Mouse (Mus musculus): ENCODE data around the gene Tango2. TPM values are rescaled to one million over a fixed set of nuclear protein-coding genes. Genes with fewer than 3 reads are reported as not detected.

The Tango2 gene
- polyA plus RNA-seq, 1 experiment from 2014 or later: 50.3 TPM

DNA sequence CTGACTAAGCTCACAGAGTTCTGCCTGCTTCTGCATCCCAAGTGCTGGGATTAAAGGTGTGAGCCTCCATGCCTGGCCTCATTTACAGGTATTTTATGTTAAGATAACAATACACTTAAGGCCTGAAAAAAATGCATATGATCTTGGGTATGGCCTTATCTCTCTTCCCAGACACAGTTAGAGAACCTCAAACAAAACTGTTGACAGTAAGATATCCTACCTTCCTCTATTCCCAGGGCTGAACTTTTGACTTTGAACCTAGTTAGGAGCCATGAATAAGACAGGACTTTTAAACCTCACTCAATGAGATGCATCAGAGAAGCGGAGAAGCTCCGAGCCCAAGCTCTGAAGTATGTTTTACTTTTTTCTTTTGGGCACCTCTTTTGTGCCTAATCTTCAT lies 5.8 kb downstream of the Tango2 start:
- Histone ChIP-seq H3K27me3 (replicated peaks) (no peaks in the 10 kb centered on the region), H3K9ac (no peak overlapping the region), H3K27ac (ENCODE audit: poor library complexity, severe bottlenecking) (no peak overlapping the region), H3K4me3 (no peak overlapping the region), H3K9me3 (replicated peaks) (no peaks in the 10 kb centered on the region), H3K36me3 (peaks cover 13% of the 10 kb centered on the region), H3K4me1 (replicated peaks) (peaks cover 46% of the 10 kb centered on the region), H3K4me2 (no peak overlapping the region; the same call in 1 of the 2 replicates)
- ATAC-seq (ENCODE audit: insufficient number of reproducible peaks, low FRiP score): no peak
- WGBS: 74% methylated on average over 2 of the region's 2 CpGs

DNA sequence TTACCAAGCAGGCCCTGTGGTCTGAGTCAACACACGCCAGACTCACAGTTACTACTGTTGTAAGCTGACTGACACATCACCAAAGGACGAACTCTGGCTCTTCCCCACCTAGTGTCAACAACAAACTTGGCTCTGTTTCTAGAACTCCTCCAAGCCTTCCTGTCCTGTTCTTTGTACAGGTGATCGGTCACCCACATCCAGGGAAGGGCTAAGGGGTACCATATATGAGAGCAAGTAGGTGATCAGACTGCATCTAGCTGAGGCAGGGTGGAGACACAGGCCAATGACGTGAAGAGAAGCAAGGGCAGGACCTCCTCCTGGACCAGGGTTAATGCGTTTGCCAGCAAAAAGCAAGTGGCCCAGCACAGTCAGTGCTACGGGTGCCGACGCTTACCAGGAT lies 6.3 kb downstream of the Tango2 start:
- ATAC-seq (ENCODE audit: insufficient number of reproducible peaks, low FRiP score): no peak
- Histone ChIP-seq H3K27ac (ENCODE audit: poor library complexity, severe bottlenecking) (no peak overlapping the region), H3K36me3 (peaks cover 13% of the 10 kb centered on the region), H3K9ac (no peak overlapping the region), H3K27me3 (replicated peaks) (no peaks in the 10 kb centered on the region), H3K4me1 (replicated peaks) (peaks cover 47% of the 10 kb centered on the region), H3K4me3 (no peak overlapping the region), H3K9me3 (replicated peaks) (no peaks in the 10 kb centered on the region), H3K4me2 (no peak overlapping the region)
- 79% methylated on average over 8 of the region's 8 CpGs for WGBS

- WGBS: 58% methylated on average over 1 of the region's 1 CpGs
- H3K27ac ChIP-seq (ENCODE audit: poor library complexity, severe bottlenecking): no peak overlapping the region
- H3K27me3 ChIP-seq (replicated peaks): no peaks in the 10 kb centered on the region
- no peaks in the 10 kb centered on the region for H3K9me3 ChIP-seq (replicated peaks)
- peaks cover 13% of the 10 kb centered on the region for H3K36me3 ChIP-seq
- no peak overlapping the region for H3K4me3 ChIP-seq
- H3K4me1 ChIP-seq (replicated peaks): peaks cover 43% of the 10 kb centered on the region
- H3K4me2 ChIP-seq: no peak overlapping the region
- H3K9ac ChIP-seq: no peak overlapping the region
- ATAC-seq (ENCODE audit: insufficient number of reproducible peaks, low FRiP score): no peak
Observed at GRCm38 (mm10) chr16:18339866-18340265, 8.0 kb downstream of the Tango2 start.

DNA sequence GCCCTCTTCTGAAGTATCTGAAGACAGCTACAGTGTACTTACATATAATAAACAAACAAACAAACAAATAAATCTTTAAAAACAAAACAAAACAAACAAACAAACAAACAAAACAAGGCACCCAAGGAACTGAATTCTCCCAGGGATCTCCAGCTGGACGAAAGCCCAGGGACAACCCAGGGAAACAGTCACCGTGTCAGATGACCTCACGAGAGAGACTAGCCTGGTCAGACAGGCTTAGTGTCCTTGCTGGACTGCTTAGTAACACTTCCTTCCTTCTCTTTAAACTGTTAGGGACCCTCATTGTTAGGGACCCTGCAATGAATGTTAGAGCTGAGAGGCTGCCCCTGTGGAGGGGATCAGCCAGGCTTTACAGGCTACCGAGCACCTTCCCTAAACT lies 10.6 kb downstream of the Tango2 start:
- peaks cover 36% of the 10 kb centered on the region for H3K4me1 ChIP-seq (replicated peaks)
- no peaks in the 10 kb centered on the region for H3K9me3 ChIP-seq (replicated peaks)

GRCm38 (mm10) chr16:18335981-18336380 lies 11.9 kb downstream of the Tango2 start:
- no peak overlapping the region for H3K4me2 ChIP-seq
- H3K27ac ChIP-seq (ENCODE audit: poor library complexity, severe bottlenecking): no peak overlapping the region
- 89% methylated on average over 3 of the region's 3 CpGs for WGBS
- H3K4me3 ChIP-seq: no peak overlapping the region
- H3K9me3 ChIP-seq (replicated peaks): no peaks in the 10 kb centered on the region
- H3K4me1 ChIP-seq (replicated peaks): peaks cover 25% of the 10 kb centered on the region
- H3K27me3 ChIP-seq (replicated peaks): no peaks in the 10 kb centered on the region
- no peak overlapping the region for H3K9ac ChIP-seq
- peaks cover 13% of the 10 kb centered on the region for H3K36me3 ChIP-seq
- ATAC-seq (ENCODE audit: insufficient number of reproducible peaks, low FRiP score): no peak

More for the DNA sequence above, 10.6 kb downstream of the Tango2 start:
- no peak for ATAC-seq (ENCODE audit: insufficient number of reproducible peaks, low FRiP score)
- Histone ChIP-seq H3K27ac (ENCODE audit: poor library complexity, severe bottlenecking) (no peak overlapping the region), H3K27me3 (replicated peaks) (no peaks in the 10 kb centered on the region), H3K4me2 (no peak overlapping the region), H3K36me3 (peaks cover 13% of the 10 kb centered on the region), H3K4me3 (no peak overlapping the region), H3K9ac (no peak overlapping the region)
- WGBS: 76% methylated on average over 4 of the region's 4 CpGs

DNA sequence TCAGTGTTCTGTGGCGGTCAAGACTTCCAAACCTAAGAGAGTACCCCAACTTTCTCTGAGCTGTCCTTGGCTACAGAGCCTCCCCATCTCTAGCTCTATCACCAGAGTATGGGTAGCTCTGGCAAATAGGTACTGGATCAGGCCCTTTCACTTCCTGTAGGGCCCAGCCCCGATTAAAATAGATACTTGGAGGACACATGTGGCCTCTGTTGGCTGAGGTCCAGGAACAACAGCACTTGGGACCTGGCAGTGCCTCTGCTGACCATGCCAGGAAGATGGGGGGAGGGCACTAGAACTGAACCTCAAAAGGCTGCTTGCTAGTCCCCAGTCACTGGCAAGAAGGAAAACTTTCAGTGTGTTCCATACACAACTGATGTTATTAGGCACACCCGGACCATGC lies 13.9 kb downstream of the Tango2 start:
- H3K9ac ChIP-seq: no peak overlapping the region
- no peaks in the 10 kb centered on the region for H3K27me3 ChIP-seq (replicated peaks)
- 69% methylated on average over 3 of the region's 3 CpGs for WGBS
- peak overlapping the region; percentile 37; the same call in 1 of the 2 replicates for H3K27ac ChIP-seq (ENCODE audit: poor library complexity, severe bottlenecking)
- peaks cover 30% of the 10 kb centered on the region for H3K4me1 ChIP-seq (replicated peaks)
- no peak overlapping the region for H3K4me3 ChIP-seq
- H3K4me2 ChIP-seq: no peak overlapping the region
- peaks cover 13% of the 10 kb centered on the region for H3K36me3 ChIP-seq
- no peaks in the 10 kb centered on the region for H3K9me3 ChIP-seq (replicated peaks)
- ATAC-seq (ENCODE audit: insufficient number of reproducible peaks, low FRiP score): peak; percentile 9; the same call in 1 of the 2 replicates

DNA sequence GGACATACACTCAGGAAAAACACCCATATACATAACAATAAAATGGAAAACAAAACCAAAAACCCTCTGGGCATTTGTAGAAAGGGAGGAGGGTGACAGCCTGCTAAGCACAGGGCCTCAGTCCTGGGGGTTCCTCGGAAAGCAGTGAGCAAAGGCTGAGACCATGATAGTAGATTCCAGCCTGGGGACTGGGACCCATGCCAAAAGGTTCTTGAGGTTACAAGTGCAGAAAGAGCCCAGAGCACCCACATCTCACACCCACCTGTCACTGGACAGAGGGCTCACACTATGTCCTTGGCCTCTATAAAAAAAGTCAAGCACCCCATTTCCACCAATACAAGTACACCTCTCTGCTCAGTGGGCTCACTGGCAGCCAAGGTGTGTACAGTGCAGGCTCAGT lies 19.4 kb downstream of the Tango2 start:
- peak overlapping the region; percentile 17; the same call in 1 of the 2 replicates for H3K27ac ChIP-seq (ENCODE audit: poor library complexity, severe bottlenecking)
- no peak overlapping the region for H3K9ac ChIP-seq
- no peaks in the 10 kb centered on the region for H3K27me3 ChIP-seq (replicated peaks)
- no peaks in the 10 kb centered on the region for H3K9me3 ChIP-seq (replicated peaks)
- no peak overlapping the region for H3K4me2 ChIP-seq
- H3K4me3 ChIP-seq: no peak overlapping the region
- H3K4me1 ChIP-seq (replicated peaks): peaks cover 22% of the 10 kb centered on the region
- 60% methylated on average over 1 of the region's 1 CpGs for WGBS
- no peak for ATAC-seq (ENCODE audit: insufficient number of reproducible peaks, low FRiP score)
- peaks cover 15% of the 10 kb centered on the region; the same call in 1 of the 2 replicates for H3K36me3 ChIP-seq

DNA sequence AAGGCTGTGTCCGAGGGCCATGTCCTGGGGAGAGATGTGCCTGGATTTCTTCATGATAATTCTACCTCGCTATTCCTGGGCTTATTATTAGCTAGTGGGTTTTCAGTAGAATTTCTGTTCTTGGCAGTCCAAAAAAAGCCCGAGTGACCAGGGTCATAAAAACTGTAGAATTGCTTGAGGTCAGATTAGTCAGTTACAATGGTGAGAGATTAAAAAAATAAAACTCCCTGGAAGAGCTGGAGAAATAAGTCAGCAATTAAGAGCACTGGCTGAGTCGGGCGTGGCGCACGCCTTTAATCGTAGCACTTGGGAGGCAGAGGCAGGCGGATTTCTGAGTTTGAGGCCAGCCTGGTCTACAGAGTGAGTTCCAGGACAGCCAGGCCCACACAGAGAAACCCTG lies 20.0 kb downstream of the Tango2 start:
- no peak for ATAC-seq (ENCODE audit: insufficient number of reproducible peaks, low FRiP score)
- H3K4me1 ChIP-seq (replicated peaks): peaks cover 22% of the 10 kb centered on the region
- H3K36me3 ChIP-seq: peaks cover 17% of the 10 kb centered on the region; the same call in 1 of the 2 replicates
- no peak overlapping the region for H3K27ac ChIP-seq (ENCODE audit: poor library complexity, severe bottlenecking)
- 94% methylated on average over 9 of the region's 9 CpGs for WGBS
- no peak overlapping the region for H3K4me2 ChIP-seq
- H3K4me3 ChIP-seq: no peak overlapping the region
- no peaks in the 10 kb centered on the region for H3K27me3 ChIP-seq (replicated peaks)
- H3K9ac ChIP-seq: no peak overlapping the region
- no peaks in the 10 kb centered on the region for H3K9me3 ChIP-seq (replicated peaks)

DNA sequence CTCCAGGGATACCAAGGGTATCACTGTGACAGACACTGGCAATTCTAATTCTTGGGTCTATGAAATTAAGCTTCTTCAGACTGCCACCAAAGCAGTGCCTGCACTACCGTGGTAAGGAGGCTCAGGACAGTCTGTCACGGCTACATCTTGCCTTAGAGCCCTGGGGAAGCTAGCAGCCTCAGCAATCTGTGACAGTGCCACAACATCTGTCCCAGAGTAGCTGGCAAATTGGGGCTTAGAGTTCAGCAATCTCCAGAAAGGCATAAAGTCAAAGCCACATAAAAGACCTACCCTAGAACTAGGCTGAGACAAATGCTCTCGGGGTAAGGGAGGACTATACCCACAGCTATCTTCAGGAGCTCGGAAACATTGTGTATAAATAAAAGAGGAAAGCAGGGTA lies 22.2 kb downstream of the Tango2 start:
- H3K9ac ChIP-seq: no peak overlapping the region
- no peak overlapping the region for H3K27ac ChIP-seq (ENCODE audit: poor library complexity, severe bottlenecking)
- no peak overlapping the region for H3K4me3 ChIP-seq
- H3K4me1 ChIP-seq (replicated peaks): peaks cover 22% of the 10 kb centered on the region
- 67% methylated on average over 4 of the region's 4 CpGs for WGBS
- peaks cover 25% of the 10 kb centered on the region for H3K36me3 ChIP-seq
- H3K27me3 ChIP-seq (replicated peaks): no peaks in the 10 kb centered on the region
- H3K4me2 ChIP-seq: no peak overlapping the region
- no peak for ATAC-seq (ENCODE audit: insufficient number of reproducible peaks, low FRiP score)
- no peaks in the 10 kb centered on the region for H3K9me3 ChIP-seq (replicated peaks)

GRCm38 (mm10) chr16:18324031-18324430 lies 23.9 kb downstream of the Tango2 start:
- WGBS: 89% methylated on average over 6 of the region's 6 CpGs
- Histone ChIP-seq H3K27me3 (replicated peaks) (no peaks in the 10 kb centered on the region), H3K27ac (ENCODE audit: poor library complexity, severe bottlenecking) (no peak overlapping the region), H3K4me1 (replicated peaks) (peaks cover 11% of the 10 kb centered on the region), H3K9ac (no peak overlapping the region), H3K4me2 (no peak overlapping the region), H3K4me3 (no peak overlapping the region), H3K9me3 (replicated peaks) (no peaks in the 10 kb centered on the region), H3K36me3 (peaks cover 25% of the 10 kb centered on the region)
- no peak for ATAC-seq (ENCODE audit: insufficient number of reproducible peaks, low FRiP score)

GRCm38 (mm10) chr16:18323460-18323859 lies 24.4 kb downstream of the Tango2 start:
- peaks cover 25% of the 10 kb centered on the region for H3K36me3 ChIP-seq
- no peak overlapping the region for H3K4me2 ChIP-seq
- H3K4me3 ChIP-seq: no peak overlapping the region
- no peak overlapping the region for H3K9ac ChIP-seq
- no peak for ATAC-seq (ENCODE audit: insufficient number of reproducible peaks, low FRiP score)
- H3K9me3 ChIP-seq (replicated peaks): no peaks in the 10 kb centered on the region
- 85% methylated on average over 2 of the region's 2 CpGs for WGBS
- H3K27ac ChIP-seq (ENCODE audit: poor library complexity, severe bottlenecking): no peak overlapping the region
- peaks cover 5% of the 10 kb centered on the region for H3K4me1 ChIP-seq (replicated peaks)
- H3K27me3 ChIP-seq (replicated peaks): no peaks in the 10 kb centered on the region

- WGBS: 86% methylated on average over 2 of the region's 2 CpGs
- peaks cover 26% of the 10 kb centered on the region for H3K36me3 ChIP-seq
- no peaks in the 10 kb centered on the region for H3K9me3 ChIP-seq (replicated peaks)
- no peak overlapping the region for H3K27ac ChIP-seq (ENCODE audit: poor library complexity, severe bottlenecking)
- no peak overlapping the region for H3K9ac ChIP-seq
- ATAC-seq (ENCODE audit: insufficient number of reproducible peaks, low FRiP score): no peak
- no peaks in the 10 kb centered on the region for H3K4me1 ChIP-seq (replicated peaks)
- no peak overlapping the region for H3K4me3 ChIP-seq
- no peak overlapping the region for H3K4me2 ChIP-seq
- H3K27me3 ChIP-seq (replicated peaks): no peaks in the 10 kb centered on the region
Observed at GRCm38 (mm10) chr16:18321443-18321842, 26.5 kb downstream of the Tango2 start.

Measured in heart, embryonic 12.5 days (tissue).